Mouse (Mus musculus) hindbrain, embryonic 14.5 days (tissue): ENCODE data around the gene Mtr. TPM values are rescaled to one million over a fixed set of nuclear protein-coding genes. Genes with fewer than 3 reads are reported as not detected.

Experiments used
- ATAC-seq: fragments of 200-750 bp; cut with Nextera tagmentation; 2 replicates; pipeline ENCODE4 v1.8.0; 2017; ENCODE audit warnings: moderate number of reproducible peaks, mild to moderate bottlenecking, moderate TSS enrichment, moderate library complexity; ENCODE audit not compliant: low FRiP score
- DNase-seq: peaks from one replicate; pipeline ENCODE4 v3.0.0-alpha.2; 2015; ENCODE audit warnings: low spot score
- H3K27ac ChIP-seq: fragments of 300-500 bp; sonication (generic); 2 replicates; pipeline ENCODE4 v1.5.1; 2014; ENCODE audit warnings: mild to moderate bottlenecking, moderate library complexity
- H3K27me3 ChIP-seq: fragments of 300-500 bp; sonication (generic); 2 replicates; pipeline ENCODE4 v1.6.1; 2014; ENCODE audit warnings: mild to moderate bottlenecking, low read length, mixed read lengths; ENCODE audit not compliant: control insufficient read depth, insufficient read depth
- H3K36me3 ChIP-seq: fragments of 300-500 bp; sonication (generic); replicated peaks from 2 replicates; pipeline ENCODE4 v1.6.1; 2014; ENCODE audit not compliant: control insufficient read depth, insufficient read depth
- H3K4me1 ChIP-seq: fragments of 300-500 bp; sonication (generic); replicated peaks from 2 replicates; pipeline ENCODE4 v1.6.1; 2014; ENCODE audit warnings: antibody characterized with exemption, low read length, mixed read lengths; ENCODE audit not compliant: control insufficient read depth, insufficient read depth
- H3K4me2 ChIP-seq: fragments of 300-500 bp; sonication (generic); replicated peaks from 2 replicates; pipeline ENCODE4 v1.6.1; 2014; ENCODE audit warnings: mild to moderate bottlenecking, moderate library complexity
- H3K4me3 ChIP-seq: fragments of 300-500 bp; sonication (generic); replicated peaks from 2 replicates; pipeline ENCODE4 v1.5.1; 2014; ENCODE audit warnings: mild to moderate bottlenecking, low read length
- H3K9ac ChIP-seq: fragments of 300-500 bp; sonication (generic); 2 replicates; pipeline ENCODE4 v1.6.1; 2014
- H3K9me3 ChIP-seq: fragments of 300-500 bp; sonication (generic); 2 replicates; pipeline ENCODE4 v1.6.1; 2016; ENCODE audit warnings: low read length; ENCODE audit not compliant: control insufficient read depth
- WGBS: fragments of 180-500 bp; shearing (Covaris S2); extraction: QIAGEN DNeasy Blood & Tissue Kit; methylation state at CpG from one replicate; pipeline ENCODE4 v1.1.7; 2014; 5-methylcytosine and 5-hydroxymethylcytosine counted together
- polyA plus RNA-seq: library from polyadenylated mRNA; unstranded; fragments of >200 nt; fragmentation: Nextera tagmentation; extraction: Ambion mirVana; gene quantifications from 2 replicates; pipeline ENCODE4 v1.2.1, GENCODE M21; 2014

The Mtr gene
- 5.0 and 5.6 TPM in 2 replicates for polyA plus RNA-seq

DNA sequence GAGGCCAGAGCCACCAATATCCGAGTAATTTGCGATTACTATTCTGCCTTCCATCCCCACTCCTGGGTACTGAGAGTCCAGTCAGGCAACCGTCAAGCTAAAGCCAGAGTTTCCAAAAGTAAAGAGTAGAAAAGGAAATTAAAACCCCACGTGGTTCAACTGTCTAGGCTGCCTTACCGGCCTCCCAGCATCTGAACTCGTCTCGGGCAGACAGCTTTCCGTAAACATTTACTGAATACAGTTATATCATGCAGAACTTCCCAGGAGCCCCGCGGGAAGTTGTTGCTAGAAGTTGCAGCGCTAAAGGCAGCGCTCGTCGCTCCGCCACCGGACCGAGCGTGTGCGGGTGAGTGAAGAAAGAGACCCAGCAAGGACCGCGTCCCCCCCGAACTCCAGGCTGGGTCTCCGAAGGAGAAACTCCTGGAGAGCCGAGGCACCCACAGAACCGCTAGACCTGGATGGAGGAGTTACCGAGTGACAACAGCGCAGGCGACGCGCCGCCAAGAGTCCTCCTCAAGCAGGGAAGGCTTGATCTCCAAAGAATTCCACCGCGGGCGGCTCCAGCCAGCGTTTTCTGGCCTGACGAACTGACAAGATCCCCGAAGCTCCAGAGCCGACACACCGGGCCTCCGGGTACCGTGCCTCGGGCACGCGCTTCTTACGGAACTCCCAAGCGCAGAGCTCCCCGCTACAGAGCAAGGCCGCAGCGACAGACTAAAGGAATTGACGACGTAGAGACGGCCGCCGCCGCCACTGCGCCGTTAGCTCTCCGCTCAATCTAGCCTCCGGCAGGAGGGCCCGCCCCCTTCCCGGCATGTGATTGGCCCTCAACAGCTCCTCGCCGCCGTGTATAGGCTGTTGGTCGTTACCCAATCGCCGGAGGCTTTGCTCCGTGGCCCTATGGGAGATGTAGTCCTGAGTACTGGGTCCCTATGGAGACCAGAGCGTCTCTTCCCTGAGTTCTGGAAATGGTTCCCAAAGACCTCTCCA lies at the start of gene Mtr:
Mtr (minus strand) TSS at position 723 of the 990 bp plus-strand sequence.
- ATAC-seq (peak; percentile 100), DNase-seq (peak; percentile 96)
- Histone ChIP-seq H3K9ac (peak within 1 kb of the TSS; percentile 63), H3K27me3 (no peaks in the 10 kb centered on the region), H3K27ac (peak within 1 kb of the TSS; percentile 74), H3K9me3 (no peaks in the 10 kb centered on the region; the same call in 1 of the 2 replicates), H3K4me1 (peaks cover 11% of the 10 kb centered on the region; the same call in 1 of the 2 replicates), H3K4me2 (peak within 1 kb of the TSS; percentile 54), H3K36me3 (no peaks in the 10 kb centered on the region), H3K4me3 (peak within 1 kb of the TSS; percentile 62)
- WGBS: under 1% methylated on average over 69 of the region's 69 CpGs

DNA sequence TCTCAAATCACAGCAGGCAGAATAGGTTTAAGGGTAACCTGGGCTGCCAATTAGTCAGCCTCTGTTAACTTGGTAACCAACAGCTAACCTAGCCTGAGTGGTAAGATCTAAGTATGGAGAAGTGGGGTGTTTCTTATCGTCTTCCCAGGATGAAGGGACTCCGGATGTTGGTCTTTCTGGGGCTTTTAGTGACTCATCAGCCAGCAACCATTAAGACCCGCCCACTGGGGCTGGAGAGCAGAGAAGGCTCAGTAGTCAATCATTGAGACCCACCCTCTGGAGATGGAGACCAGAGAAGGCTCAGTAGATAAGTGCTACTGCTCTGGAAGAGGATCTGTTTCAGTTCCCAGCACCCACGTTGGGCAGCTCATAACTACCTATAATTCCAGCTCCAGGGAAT lies 49.4 kb upstream of the Mtr start:
- Histone ChIP-seq H3K27ac (no peak overlapping the region), H3K9ac (no peak overlapping the region), H3K4me2 (no peak overlapping the region), H3K4me1 (no peaks in the 10 kb centered on the region), H3K9me3 (no peaks in the 10 kb centered on the region), H3K27me3 (no peaks in the 10 kb centered on the region), H3K36me3 (no peaks in the 10 kb centered on the region), H3K4me3 (no peak overlapping the region)
- 80% methylated on average over 4 of the region's 4 CpGs for WGBS
- ATAC-seq (no peak), DNase-seq (no peak)

DNA sequence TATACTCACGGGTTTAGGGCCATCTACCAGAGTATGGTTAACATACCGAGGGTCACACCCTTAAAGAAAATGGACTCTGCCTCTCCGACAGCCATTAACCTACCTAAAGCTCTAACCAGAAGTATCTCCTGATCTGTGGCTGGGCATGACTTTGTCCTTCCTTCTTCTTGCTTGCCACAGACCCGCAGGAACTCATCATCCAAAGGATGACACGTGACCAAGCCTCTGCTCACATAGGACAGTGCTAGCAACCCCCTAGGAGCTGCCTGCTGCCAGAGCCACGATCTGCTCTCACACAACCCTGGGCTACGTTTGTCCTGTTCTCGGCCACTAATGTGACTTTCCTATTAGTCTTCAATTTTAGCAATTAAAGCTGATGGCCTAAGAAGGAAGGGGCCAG lies 47.6 kb upstream of the Mtr start:
- Histone ChIP-seq H3K9ac (no peak overlapping the region), H3K4me2 (no peak overlapping the region), H3K36me3 (no peaks in the 10 kb centered on the region), H3K9me3 (no peaks in the 10 kb centered on the region), H3K4me3 (no peak overlapping the region), H3K27ac (no peak overlapping the region), H3K27me3 (no peaks in the 10 kb centered on the region), H3K4me1 (no peaks in the 10 kb centered on the region)
- no peak for ATAC-seq
- DNase-seq: no peak
- 92% methylated on average over 8 of the region's 8 CpGs for WGBS

DNA sequence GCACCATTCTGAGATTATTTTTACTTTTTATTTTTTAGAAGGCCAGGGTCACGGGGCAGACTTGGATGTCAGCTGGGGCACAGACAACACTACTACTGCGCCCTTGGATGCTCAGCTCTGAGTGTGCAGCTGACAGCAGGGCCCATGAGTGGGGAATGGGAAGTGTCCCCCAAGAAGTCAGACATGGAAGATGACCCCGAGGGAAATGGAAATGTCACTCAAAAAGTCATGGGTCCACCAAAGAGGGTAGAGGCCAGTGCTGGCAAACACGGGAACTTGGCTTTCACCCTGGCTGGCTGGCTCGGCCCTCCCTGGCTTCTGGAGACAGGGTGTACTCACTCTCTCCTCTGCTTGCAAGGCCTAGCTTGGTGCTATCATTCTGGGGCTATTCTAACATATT lies 47.1 kb upstream of the Mtr start:
- no peak for DNase-seq
- no peak overlapping the region for H3K4me2 ChIP-seq
- ATAC-seq: no peak
- WGBS: 91% methylated on average over 5 of the region's 5 CpGs
- H3K27me3 ChIP-seq: no peaks in the 10 kb centered on the region
- no peaks in the 10 kb centered on the region for H3K36me3 ChIP-seq
- no peaks in the 10 kb centered on the region for H3K9me3 ChIP-seq
- no peaks in the 10 kb centered on the region for H3K4me1 ChIP-seq
- no peak overlapping the region for H3K9ac ChIP-seq
- H3K4me3 ChIP-seq: no peak overlapping the region
- no peak overlapping the region for H3K27ac ChIP-seq

DNA sequence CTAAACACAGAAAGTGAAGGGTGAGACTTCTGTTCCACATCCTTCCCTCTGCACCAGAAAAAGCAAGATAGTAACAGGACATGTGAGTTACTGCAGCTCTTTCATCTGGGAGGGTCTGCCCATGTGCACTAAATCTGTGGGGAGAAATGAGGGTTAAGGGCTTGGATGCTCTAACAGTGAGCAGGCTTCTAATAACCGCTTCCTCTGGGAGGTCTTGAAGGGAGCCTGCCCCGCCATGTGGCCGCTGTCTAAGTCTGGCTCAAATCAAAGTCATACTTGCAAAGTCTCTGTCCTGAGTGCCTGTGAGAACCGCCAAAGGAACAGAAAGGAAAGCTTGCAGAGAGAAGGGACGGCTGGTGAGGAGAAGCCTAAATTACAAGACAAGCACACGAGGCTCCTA lies 39.9 kb upstream of the Mtr start:
- WGBS: 90% methylated on average over 6 of the region's 6 CpGs
- Histone ChIP-seq H3K4me2 (no peak overlapping the region), H3K27ac (no peak overlapping the region), H3K36me3 (no peaks in the 10 kb centered on the region), H3K4me3 (no peak overlapping the region), H3K27me3 (no peaks in the 10 kb centered on the region), H3K4me1 (no peaks in the 10 kb centered on the region), H3K9ac (no peak overlapping the region), H3K9me3 (no peaks in the 10 kb centered on the region)
- ATAC-seq (no peak), DNase-seq (no peak)

DNA sequence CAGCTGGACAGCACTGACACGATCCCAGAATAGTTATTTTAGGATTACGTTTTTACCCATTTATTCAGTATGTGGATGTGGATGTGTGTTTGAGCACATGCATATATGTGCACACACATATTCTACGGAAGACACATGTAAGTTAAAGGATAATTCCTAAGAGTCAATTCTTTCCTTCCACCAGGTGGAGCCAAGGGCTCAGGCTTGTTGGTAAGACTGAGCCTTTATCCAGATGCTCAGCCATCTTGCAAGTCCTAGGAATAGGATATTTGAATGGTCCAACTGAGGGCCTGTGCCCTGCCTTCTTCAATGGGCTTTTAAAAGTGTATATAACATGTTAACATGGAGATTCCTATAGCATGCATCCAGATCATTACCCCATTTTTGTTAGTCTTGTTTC lies 38.8 kb upstream of the Mtr start:
- no peaks in the 10 kb centered on the region for H3K36me3 ChIP-seq
- no peaks in the 10 kb centered on the region for H3K4me1 ChIP-seq
- ATAC-seq (0 out of 2 replicates have a peak, but pooled peaks have one; percentile 37), DNase-seq (peak; percentile 50)
- H3K9ac ChIP-seq: no peak overlapping the region
- no peaks in the 10 kb centered on the region for H3K27me3 ChIP-seq
- H3K4me2 ChIP-seq: no peak overlapping the region
- 91% methylated on average over 3 of the region's 3 CpGs for WGBS
- H3K4me3 ChIP-seq: no peak overlapping the region
- H3K9me3 ChIP-seq: no peaks in the 10 kb centered on the region
- no peak overlapping the region for H3K27ac ChIP-seq

DNA sequence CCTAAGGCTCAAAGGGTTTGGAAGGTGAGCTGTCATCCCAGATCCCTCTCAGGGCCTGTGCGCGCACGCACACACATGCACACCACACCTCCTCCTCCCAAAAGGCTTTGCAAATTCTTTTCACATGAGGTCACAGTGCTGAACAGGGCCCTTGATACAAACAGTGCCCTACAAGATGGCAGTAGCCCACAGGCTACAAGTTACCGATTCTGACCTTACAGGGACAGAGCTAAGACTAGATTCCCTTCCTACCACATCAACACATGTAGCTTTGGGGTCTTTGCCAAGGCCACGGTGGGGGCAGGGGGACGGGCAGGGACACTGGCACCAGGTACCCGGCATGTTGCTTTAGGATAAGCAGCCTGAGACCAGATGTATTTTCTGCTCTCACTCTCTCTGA lies 35.9 kb upstream of the Mtr start:
- WGBS: 93% methylated on average over 7 of the region's 7 CpGs
- ATAC-seq: no peak
- H3K27me3 ChIP-seq: no peaks in the 10 kb centered on the region
- no peak overlapping the region for H3K27ac ChIP-seq
- no peak overlapping the region for H3K9ac ChIP-seq
- no peak for DNase-seq
- H3K9me3 ChIP-seq: no peaks in the 10 kb centered on the region
- H3K4me3 ChIP-seq: no peak overlapping the region
- H3K4me2 ChIP-seq: no peak overlapping the region
- H3K4me1 ChIP-seq: no peaks in the 10 kb centered on the region
- no peaks in the 10 kb centered on the region for H3K36me3 ChIP-seq

DNA sequence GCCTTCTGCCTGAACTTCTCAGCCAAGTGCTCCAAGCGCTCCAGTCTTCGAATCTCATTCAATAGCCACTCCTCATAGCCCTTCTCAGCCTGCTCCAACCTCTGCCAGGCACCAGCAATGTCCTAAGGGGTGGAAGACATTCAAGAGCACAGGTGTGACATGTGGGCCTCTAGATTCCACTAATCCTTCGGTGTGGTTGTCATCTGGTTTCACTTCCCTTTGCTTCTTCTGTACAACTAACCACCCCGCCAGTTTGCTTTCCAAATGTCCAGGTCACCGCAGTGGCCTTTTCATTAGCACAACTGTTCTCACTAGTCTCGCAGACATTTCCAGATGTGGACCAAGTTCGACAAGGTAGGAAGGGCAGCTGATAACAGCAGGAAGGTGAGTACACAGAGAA lies 32.8 kb upstream of the Mtr start:
- DNase-seq: no peak
- Histone ChIP-seq H3K27ac (no peak overlapping the region), H3K9me3 (no peaks in the 10 kb centered on the region), H3K4me2 (no peak overlapping the region), H3K27me3 (no peaks in the 10 kb centered on the region), H3K4me3 (no peak overlapping the region), H3K36me3 (no peaks in the 10 kb centered on the region), H3K9ac (no peak overlapping the region), H3K4me1 (no peaks in the 10 kb centered on the region)
- ATAC-seq: no peak
- 93% methylated on average over 7 of the region's 7 CpGs for WGBS

DNA sequence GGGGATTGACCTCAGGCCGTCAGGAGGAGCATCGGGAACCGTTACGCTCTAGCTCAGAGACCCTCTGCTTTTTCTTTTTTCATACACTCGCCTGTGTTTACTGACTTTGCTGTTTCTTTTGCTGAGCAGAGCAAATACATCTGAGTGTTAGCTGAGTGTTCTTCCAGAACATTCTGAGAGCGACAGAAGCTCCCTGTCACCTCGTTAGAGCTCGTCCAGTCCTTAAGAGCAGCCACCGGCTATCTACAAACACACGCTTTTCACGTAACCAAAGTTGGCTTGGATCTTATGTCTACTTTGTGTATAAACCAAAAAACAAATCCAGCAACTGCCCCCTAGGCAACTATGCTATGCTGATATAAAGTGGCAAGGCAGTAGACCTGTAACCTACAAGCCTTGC lies 26.6 kb upstream of the Mtr start:
- no peak overlapping the region for H3K4me2 ChIP-seq
- H3K9me3 ChIP-seq: no peaks in the 10 kb centered on the region
- ATAC-seq (no peak), DNase-seq (no peak)
- H3K9ac ChIP-seq: no peak overlapping the region
- 91% methylated on average over 11 of the region's 11 CpGs for WGBS
- H3K27me3 ChIP-seq: no peaks in the 10 kb centered on the region
- no peak overlapping the region for H3K27ac ChIP-seq
- H3K4me1 ChIP-seq: no peaks in the 10 kb centered on the region
- no peaks in the 10 kb centered on the region for H3K36me3 ChIP-seq
- no peak overlapping the region for H3K4me3 ChIP-seq
